Mouse (Mus musculus) adrenal gland, adult (tissue): ENCODE measurements around the gene Faim2.

ENCODE experiments used
- DNase-seq, 2 experiments: peaks; one replicate each; pipeline ENCODE4 v3.0.0; 2022 to 2023; ENCODE audit warnings: low spot score in 1 of 2; ENCODE audit not compliant: inconsistent age in 2 of 2

The Faim2 gene

DNA sequence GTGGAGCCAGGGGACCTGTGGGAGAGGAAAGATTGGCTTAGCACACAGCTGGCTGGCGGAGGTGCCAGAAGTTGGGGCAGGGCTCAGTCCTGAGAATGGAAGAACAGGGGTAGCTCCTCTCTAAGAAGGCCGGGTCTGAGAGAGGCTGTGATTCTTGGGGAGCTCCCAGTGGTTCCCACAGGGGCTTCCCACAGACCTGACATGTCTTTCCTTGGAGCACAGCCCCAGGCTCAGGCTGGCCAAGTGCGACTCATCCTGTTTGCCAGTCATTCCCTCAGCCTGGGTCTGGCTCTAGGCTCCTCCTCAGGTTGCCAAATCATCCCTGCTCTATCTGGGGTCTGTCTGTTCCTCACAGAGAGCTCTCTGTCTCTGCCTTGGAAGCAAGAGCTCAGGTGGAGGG, 17.3 kb downstream of the Faim2 start:
- DNase-seq = no peak

DNA sequence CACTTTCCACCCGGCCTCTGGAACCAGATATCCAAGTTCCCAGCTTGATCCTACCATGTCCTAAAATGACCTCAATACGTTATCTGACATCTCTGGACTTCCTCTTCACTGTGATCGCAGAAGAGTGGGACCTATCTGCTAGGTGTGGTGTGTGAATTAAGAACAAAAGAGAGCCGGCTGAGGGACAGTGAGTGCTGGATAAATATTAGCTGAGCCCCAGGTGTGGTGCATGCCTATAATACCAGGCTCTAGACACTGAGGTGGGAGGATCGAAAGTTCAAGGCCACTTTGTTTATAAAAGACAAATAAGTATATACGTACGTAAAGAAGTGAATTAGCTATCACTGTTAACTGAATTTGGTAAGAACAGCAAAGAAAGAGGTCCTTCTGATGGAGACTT, 18.1 kb downstream of the Faim2 start:
- DNase-seq = no peak

DNA sequence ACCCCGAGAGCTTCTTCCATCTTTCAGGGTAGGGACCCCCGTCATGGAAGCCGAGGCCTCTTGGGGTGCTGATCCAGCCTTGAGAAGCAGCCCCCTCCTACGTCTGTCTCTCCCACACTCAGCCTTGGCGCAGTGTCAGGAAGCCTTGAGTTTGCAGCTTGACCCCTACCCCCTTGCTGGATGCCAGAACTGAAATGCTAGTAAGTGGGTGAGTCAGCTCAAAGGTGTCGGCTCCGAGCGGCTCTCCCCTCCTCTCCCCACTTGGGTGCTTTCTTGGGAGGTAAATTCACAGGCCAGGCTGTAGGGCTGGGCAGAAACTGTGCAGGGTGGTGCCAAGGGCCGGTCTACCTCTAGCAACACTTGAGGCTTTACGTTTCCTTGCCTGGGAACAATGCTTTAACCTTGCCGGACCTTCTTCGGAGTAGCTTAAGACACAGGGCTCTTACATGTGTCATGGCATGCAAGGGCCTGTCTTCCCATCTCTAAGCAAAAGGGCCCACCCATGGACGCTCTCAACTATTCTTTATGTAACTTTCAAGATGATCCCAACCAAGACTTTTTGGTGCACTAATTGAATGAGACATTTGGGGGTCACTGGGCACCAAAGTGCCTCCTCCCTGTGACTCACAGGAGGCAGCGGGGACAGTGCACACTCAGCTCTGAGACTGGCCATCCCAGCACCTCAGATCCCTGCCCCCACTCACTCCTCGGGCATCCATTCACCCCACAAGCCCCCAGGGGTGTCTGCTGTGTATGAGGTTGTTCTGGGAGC, 22.5 kb downstream of the Faim2 start:
- DNase-seq = peak; percentile 44 to 77

DNA sequence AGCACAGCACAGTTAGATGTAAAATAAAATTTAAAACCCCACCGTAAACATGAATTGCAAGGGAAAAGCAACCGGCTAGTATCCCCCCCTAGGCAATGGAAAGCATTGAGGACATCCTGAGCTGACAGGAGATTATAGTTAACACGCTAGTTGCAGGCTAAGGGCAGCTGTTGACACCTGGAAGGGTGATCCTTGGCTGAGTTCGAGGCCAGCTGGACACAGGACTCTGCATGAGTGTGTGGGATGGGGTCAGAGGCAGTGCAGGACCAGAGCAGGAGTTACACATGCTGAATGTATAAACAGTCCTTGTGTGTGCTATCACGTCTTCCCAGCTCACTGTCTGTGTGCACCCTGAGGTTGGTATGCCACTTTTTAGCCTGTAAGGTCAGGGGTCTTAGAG, 24.7 kb downstream of the Faim2 start:
- no peak for DNase-seq

DNA sequence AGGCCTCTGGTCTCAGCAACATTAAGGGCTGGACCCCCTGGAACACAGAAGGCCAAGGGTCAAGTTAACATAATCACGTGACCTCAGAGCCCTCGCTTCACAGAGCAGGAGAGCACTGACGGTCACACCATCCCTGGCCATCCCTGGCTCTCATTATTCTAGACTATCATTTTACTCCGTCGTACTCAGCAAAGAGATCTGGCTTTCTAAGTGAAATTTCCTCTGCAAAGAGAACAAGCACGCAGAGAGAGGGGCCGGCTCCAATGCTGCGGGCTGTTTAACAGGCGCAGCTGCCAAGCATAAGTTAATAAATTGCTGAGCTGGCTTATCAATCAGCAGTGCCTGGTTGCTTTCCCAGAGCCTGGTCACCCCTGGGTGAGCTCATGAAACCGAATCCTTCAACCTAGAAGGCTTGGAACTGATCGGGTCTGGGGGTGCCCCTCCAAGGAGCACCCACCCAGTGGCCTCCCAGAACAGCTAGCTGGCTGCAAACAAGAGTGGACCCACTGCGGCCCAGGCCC, 25.6 kb downstream of the Faim2 start:
- peak; percentile 32 to 54 for DNase-seq

DNA sequence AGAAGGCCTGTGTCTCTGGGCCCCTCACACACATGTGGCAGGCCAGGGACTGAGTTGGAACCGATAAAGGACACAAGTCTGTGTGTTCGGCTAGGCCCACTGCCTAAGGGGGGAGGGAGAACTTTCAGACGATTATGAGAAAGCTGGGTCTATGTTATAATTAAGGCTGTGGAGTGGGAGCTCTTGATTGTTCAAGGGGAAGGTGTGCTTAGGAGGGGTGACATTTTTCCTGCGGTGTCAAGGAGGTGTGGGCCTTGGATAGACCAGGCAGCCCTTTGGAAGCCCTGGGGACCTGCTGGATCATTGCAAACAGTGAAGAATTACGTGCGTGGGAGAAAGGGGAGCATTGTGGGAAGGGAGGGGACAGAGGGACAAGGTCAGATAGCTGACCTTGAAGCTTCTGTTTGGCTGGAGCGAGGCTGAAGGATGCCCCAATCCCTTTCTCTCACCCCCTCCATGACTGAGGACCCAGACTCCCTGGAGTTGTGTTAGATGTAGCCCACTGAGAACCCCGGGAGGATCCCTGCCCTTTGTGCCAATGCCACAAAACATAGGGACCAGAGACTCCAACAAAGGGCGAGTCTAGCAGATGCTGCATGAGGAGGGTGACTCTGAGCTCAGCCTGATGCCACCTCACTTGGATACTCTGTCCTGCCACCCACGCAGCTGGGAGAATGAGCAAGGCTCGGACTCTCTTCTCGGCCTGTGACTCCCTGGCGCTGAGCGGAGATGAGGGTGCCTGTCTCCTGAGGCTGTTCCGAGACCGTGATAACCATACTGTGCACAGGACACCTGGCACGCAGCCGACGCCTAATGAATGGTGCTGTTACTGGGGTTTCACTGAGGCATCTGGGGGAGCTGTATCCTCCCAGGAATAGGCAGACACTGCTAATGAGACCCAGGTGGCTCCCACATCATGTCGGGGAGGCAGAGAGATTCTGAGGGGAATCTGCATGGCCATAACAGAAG, 26.4 kb downstream of the Faim2 start:
- peak; percentile 53 to 72 for DNase-seq

DNA sequence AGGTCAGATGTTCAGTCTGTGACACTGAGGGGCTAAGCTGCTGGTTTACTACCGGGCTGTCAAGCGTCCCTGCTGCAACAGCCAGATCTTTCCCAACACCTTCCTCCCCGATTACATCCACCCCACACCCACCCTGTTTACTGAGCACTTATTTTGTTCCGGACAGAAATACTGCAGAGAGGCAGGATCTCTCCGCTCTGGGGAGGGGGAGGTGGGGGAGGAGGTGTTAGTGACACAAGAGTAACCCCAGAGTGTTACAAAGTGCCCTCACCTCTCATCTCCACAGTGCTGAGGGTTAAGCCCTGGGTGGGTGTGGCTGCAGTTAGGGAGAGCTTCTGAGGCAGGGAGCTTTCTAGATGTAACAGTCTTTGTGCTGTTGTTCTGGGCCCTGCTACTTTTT, 27.6 kb downstream of the Faim2 start:
- no peak for DNase-seq

DNA sequence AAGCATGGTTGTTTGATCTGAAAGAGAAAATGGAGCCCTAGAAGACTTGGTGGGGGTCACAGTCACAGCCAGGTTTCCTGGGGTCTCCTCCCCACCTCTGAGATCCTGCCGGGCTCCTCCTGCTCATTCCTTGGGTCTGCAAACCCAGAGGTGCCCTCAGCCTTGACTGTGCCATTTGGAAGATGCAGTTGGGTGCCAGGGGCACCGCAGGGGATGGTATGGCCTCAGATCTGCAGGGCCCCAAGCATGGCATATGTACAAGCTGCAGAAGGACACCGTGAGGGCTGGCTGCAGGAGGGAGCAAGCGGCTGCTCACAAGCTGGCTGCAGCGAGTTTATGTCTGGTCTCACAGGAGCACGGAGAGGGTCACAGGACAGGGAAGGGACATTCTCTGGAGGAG, 28.2 kb downstream of the Faim2 start:
- DNase-seq = peak in 1 of 2 experiments; percentile 41

DNA sequence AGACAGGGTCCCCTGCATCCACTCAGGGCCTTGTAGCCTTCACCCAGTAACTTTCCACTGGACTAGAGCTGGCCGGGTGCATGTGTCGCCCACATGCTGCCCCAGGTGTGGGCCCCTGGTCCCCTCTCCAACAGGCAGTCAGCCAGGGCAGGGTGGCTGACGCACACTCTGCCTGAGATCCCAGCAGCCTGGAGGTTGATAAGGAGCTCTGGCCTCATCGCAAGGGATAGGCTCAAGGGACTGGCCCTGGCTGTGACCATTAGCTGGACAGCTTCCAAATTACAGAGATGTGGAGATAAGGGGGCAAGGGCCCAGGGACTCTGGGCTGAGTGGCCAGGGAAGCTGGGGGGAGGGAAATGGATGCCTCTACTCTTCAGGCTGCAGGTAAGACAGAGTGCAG, 29.2 kb downstream of the Faim2 start:
- DNase-seq = peak; percentile 88 to 91

DNA sequence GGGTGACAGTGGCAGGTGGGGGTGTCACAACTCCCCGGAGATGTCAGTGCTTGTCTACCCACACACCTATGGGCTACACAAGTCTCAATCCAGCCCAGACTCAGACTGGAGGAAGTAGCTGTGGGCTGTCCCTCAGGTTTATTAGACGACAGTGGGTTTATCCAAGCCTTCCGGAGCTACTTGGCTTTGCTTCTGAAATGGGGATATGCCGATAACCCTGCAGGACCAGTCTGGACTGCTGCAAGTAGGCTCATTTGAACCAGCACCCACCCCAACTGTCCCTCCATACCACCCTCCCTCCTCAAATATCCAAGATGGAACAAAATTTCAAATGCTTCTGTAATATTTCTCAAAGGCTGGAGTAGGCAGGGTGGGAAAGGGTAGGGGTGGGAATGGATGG, 29.6 kb downstream of the Faim2 start:
- peak in 1 of 2 experiments; percentile 75 for DNase-seq

DNA sequence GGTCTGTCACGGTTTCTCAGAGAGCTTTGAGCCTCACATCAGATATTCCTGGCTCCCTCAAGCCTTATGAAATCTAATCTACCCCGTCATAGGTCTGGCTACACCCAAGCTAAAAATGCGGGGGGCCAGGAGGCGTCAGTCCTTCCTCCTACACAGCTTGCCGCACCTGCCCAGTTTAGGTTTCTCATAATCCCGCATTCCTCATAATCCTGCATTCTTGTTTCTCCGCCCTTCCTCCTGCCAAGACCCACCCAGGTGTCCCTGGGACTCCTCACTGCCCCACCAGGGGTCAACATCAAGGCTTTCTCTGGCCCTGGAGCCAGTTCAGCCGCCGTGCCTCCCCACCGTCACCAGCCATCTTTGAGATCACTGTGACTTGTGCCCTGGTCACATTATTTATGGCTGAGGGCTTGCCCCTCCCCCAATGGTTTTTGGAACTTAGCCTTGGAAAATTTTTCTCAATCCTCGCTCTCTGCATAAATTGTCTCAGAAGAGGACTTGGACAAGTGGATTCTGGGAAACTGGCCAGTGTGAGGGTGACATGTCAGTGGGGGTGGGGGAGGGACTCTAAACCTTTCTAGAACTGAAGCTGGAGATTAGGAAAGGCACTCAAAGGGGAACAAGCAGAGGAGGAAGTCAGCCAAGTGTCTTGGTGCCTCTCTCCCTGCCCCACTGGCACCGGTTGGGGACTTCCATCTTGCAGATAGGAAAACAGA, 30.3 kb downstream of the Faim2 start:
- peak; percentile 87 to 95 for DNase-seq

DNA sequence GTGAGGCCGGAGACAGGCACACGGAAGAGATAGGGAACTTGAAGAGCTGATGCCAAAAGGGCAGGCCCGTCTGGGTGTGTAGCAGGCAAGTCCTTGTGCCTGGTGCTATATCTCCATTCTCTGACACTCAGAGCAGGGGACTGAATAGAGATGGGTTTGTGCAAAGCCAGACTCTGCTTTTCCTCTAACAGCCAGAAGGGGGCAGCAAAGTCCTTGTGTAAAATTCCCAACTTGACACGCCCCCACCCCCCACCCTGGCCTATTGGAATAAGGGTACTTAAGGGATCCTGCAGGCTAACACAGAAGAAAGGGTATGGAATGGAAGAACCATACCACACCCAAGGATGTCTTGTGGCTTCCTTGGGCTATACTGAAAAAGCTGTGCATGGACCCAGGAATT, 30.9 kb downstream of the Faim2 start:
- DNase-seq = peak; percentile 40 to 82

DNA sequence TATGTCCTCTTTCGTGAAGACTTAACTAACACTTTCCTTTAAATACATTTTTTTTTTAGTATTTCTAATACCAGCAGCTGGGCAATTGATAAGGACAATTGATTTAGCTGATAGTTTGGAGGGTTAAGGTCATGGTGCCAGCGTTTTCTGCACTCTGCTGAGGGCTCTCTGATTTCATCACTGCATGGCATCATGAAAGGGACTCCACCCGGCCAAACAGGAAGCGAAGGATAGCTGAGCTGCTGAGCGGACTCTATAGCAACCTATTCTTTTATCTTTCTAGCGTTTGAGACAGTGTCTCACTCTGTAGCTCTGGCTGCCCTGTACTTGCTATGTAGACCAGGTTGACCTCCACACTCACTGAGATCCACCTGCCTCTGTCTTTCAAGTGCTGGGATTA, 43.2 kb downstream of the Faim2 start:
- DNase-seq = no peak

DNA sequence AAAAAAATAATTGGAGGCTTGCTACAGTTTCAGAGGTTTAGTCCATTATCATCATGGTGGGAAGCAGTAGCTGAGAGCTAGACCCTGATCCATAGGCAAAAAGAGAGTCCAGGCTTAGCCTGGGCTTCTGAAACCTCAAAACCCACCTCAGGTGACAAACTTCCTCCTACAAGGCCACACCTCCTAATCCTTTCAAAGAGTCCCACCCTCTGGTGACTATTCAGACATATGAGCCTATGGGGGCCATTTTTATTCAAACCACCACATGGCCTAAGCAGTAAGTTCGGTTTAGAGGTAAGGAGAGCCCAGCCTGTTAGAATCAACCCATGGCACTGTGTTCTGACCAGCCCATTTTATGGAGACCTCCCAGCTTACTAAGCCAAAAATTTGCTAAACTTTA, 52.2 kb downstream of the Faim2 start:
- peak in 1 of 2 experiments; percentile 24 for DNase-seq

DNA sequence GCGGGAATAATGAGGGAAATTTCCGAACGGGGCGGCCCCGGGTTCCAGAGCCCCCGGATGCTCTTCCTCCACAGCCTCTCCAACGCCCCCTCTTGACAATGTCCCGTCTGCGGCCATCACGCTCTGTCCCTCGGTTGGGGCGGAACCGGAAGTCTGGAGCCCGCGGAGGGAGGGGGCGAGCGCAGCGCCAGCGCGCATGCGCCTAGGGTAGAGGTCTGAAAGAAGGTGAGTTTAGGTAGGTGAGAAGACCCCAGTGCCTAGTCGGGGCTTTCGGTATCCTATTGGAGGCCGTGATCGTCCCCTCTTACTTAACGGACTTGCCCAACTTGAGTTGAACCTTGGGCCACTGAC, 53.4 kb downstream of the Faim2 start, which contains the start of gene Bcdin3d:
TSS of gene Bcdin3d (minus strand) at position 155 of the 351 bp plus-strand sequence.
- DNase-seq = peak; percentile 92 to 96

DNA sequence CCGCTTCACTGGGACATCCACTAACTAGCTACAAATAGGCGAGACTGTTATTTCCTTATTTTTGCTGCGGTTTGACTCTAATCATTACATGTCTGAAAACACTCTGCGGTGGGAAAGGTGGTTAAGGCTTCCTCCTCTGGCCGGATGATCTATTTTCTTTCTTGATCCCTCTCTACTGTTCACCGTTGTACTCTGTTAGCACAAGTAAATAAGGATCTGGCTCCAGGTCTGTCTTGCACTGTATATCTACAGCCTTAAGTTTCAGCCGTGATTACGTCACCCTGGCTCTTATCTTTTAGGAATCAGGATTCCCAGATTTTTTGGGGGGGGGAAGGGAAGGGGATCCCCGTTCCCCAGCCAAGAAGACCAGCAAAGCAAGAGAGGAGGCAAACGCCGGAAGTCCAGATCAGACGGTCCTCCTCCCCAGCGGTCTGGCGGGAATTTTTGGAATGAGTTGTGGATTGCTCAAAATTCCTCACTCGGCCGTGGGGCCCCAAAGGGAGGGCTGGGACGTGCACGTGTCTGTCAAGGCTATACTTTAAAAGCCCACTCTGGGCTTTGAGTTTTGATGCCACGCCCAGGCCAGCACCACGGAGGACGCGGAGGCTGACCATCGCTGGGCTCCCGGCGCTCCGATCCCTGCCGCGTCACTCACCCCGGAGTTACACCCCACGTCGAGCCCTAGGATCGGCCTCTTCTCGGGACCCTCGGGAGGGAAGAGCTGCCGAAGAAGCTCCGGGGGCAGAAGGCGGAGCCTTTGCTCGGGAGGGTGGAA, 54.0 kb downstream of the Faim2 start:
- DNase-seq = peak; percentile 80 to 91

DNA sequence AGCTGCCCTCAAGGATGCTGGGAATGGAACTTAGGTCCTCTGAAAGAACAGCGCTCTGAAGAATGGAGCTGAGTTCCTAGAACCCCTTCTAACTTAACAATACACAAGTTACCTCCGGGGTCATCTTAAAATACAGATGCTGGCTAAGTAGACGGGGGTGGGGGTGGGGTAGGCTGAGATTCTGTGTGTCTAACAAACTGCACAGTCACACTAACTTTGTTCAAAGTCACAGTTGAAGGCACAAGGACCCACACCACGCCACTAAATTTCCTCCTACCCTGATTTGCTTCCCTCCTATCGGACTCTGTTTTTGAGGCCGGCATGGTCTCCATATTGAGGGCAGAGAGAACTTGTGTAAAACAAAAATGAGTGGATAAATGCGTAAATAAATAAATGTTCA, 55.0 kb downstream of the Faim2 start:
- no peak for DNase-seq

DNA sequence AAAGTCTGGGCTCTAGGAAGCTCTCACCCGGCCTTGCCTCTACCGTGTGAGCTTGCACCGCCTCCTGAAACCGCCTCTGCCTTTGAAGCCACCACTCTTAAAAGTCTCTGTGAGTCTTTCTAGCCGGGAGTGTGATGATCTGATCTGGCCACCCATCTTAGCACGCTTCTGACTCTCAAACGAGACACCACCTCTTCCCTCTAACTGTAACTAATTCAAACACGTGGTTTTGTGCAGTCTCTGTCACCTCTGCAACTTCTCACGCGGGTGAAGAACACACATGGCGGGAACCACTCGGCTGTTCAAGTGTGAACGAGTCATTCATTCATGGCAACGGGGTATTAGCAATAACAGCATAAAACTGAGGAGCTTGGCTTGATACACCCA, 56.3 kb downstream of the Faim2 start:
- DNase-seq = no peak

DNA sequence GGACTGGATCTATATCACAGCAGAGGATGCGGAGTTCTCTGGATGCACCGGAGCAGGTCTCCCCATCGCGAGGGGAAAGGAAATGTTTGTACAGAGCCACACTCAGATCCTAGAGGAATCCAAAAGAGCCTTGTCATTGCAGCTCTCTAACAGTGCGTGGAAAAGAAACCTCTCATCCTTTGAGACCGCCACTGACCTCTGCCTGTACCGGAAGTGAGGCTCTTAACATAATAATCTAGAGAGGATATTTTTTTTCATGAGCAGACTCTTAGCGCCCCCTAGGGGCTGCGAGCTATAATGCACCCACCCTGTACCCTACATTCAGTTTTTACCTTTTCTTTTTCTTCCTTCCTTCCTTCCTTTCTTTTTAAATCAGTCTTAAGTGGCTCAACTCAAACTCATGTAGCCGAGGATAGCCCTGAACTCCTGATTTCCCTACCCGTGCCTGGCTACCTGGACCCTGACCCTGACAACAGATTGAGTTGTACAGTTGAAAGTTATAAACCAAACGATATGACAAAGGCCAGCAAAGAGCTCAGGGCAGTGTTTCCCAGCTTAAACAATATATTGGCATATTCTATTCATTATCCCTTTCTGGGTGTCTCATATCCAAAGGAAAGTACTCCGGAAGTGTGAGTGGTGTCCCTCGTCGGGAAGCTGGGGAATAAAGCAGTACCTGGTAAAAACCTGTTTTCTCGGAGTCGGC, 56.8 kb downstream of the Faim2 start:
- peak; percentile 54 to 85 for DNase-seq
